Mouse (Mus musculus): ENCODE measurements around the gene Lrrc18. TPM values are rescaled to one million over a fixed set of nuclear protein-coding genes. Genes with fewer than 3 reads are reported as not detected.

Gene Lrrc18
- polyA plus RNA-seq (2014; fragmentation: Nextera tagmentation; extraction: Ambion mirVana) = 0.26 and 0.88 TPM in 2 replicates

GRCm38 (mm10) chr14:32991082-32991481, at the start of gene Lrrc18:
Gene Lrrc18, plus strand, starts transcription at chr14:32991382.
- Histone ChIP-seq H3K27me3 (ENCODE audit: control insufficient read depth, insufficient read depth, low read length) (no peaks in the 10 kb centered on the region), H3K4me1 (ENCODE audit: control insufficient read depth, insufficient read depth, low read length) (peaks cover 3% of the 10 kb centered on the region), H3K36me3 (replicated peaks; ENCODE audit: control insufficient read depth, insufficient read depth, low read depth, low read length) (no peaks in the 10 kb centered on the region), H3K9me3 (replicated peaks; ENCODE audit: control insufficient read depth, low read length) (no peaks in the 10 kb centered on the region), H3K4me2 (ENCODE audit: low read depth, low read length) (no peak within 1 kb of the TSS), H3K27ac (replicated peaks; ENCODE audit: low read depth, low read length) (no peak within 1 kb of the TSS), H3K4me3 (ENCODE audit: low read depth, low read length) (no peak within 1 kb of the TSS), H3K9ac (replicated peaks; ENCODE audit: low read length) (no peak within 1 kb of the TSS)
- no peak for DNase-seq (ENCODE audit: low spot score)
- WGBS = 95% methylated on average over 2 of the region's 2 CpGs
- no peak for ATAC-seq (replicated peaks; ENCODE audit: insufficient number of reproducible peaks, low FRiP score, low TSS enrichment, low read depth)

GRCm38 (mm10) chr14:32947512-32947911, 43.7 kb upstream of the Lrrc18 start:
- H3K36me3 ChIP-seq (replicated peaks; ENCODE audit: control insufficient read depth, insufficient read depth, low read depth, low read length) = no peaks in the 10 kb centered on the region
- WGBS = 89% methylated on average over 2 of the region's 2 CpGs
- H3K4me3 ChIP-seq (ENCODE audit: low read depth, low read length) = no peak overlapping the region
- ATAC-seq (replicated peaks; ENCODE audit: insufficient number of reproducible peaks, low FRiP score, low TSS enrichment, low read depth) = no peak
- H3K9me3 ChIP-seq (replicated peaks; ENCODE audit: control insufficient read depth, low read length) = no peaks in the 10 kb centered on the region
- no peaks in the 10 kb centered on the region for H3K4me1 ChIP-seq (ENCODE audit: control insufficient read depth, insufficient read depth, low read length)
- H3K9ac ChIP-seq (replicated peaks; ENCODE audit: low read length) = no peak overlapping the region
- H3K27me3 ChIP-seq (ENCODE audit: control insufficient read depth, insufficient read depth, low read length) = no peaks in the 10 kb centered on the region
- DNase-seq (ENCODE audit: low spot score) = no peak
- H3K27ac ChIP-seq (replicated peaks; ENCODE audit: low read depth, low read length) = no peak overlapping the region
- no peak overlapping the region for H3K4me2 ChIP-seq (ENCODE audit: low read depth, low read length)

DNA sequence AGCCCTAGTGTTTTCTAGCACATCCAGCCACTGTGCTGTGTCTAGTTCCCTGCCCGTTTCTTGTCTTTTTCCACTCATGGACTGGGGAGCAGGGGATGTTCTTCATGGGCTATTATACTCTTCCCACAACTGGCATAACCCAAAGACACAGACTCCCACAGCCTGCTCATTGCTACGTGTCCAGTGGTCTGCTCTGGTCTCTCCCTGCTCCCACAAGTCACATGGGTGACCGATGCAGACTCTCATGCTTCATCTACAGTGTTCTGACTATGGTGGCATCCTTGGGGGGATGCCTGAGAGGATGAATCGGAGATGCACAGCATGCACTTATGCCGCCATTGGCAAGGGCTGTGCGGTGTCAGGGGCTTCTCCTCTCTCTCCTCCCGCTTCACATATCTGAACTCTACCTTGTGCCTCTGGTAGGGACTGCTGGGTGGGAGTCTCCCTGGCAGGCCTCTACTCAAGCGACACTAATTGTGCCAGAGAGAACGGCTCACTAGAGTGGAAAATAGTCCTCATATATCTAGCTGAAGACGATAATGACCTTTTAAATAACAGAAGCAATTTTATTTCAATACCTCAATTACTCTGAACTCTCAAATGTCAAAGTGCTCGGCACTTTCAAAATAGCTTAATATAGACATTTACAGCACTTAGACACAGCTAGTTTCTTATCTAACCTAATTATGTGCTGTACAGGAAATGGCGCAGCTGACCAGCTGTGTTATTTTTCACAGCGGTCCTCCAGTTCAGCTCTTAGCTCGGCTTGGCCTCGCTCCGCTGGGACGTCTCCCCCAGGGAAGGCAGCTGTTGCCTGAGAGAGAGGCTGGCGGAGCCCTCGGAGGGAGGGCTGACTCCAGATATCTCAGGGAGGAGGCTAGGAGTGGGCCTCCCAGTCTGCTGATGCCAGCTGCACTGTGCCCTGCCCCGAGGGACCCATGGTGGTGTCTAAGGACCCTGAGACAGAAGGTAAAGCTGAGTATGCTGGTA, 40.6 kb upstream of the Lrrc18 start:
- Histone ChIP-seq H3K27ac (replicated peaks; ENCODE audit: low read depth, low read length) (no peak overlapping the region), H3K4me2 (ENCODE audit: low read depth, low read length) (no peak overlapping the region), H3K9me3 (replicated peaks; ENCODE audit: control insufficient read depth, low read length) (no peaks in the 10 kb centered on the region), H3K36me3 (replicated peaks; ENCODE audit: control insufficient read depth, insufficient read depth, low read depth, low read length) (no peaks in the 10 kb centered on the region), H3K4me3 (ENCODE audit: low read depth, low read length) (no peak overlapping the region), H3K4me1 (ENCODE audit: control insufficient read depth, insufficient read depth, low read length) (no peaks in the 10 kb centered on the region), H3K9ac (replicated peaks; ENCODE audit: low read length) (no peak overlapping the region), H3K27me3 (ENCODE audit: control insufficient read depth, insufficient read depth, low read length) (no peaks in the 10 kb centered on the region)
- WGBS = 49% methylated on average over 20 of the region's 20 CpGs
- peak; percentile 80 for ATAC-seq (replicated peaks; ENCODE audit: insufficient number of reproducible peaks, low FRiP score, low TSS enrichment, low read depth)
- peak; percentile 61 for DNase-seq (ENCODE audit: low spot score)

- Histone ChIP-seq H3K36me3 (replicated peaks; ENCODE audit: control insufficient read depth, insufficient read depth, low read depth, low read length) (no peaks in the 10 kb centered on the region), H3K27me3 (ENCODE audit: control insufficient read depth, insufficient read depth, low read length) (no peaks in the 10 kb centered on the region)
Measured at GRCm38 (mm10) chr14:32956486-32956885, 34.7 kb upstream of the Lrrc18 start.

GRCm38 (mm10) chr14:32958671-32959070, 32.5 kb upstream of the Lrrc18 start:
- H3K4me3 ChIP-seq (ENCODE audit: low read depth, low read length) = no peak overlapping the region
- H3K27ac ChIP-seq (replicated peaks; ENCODE audit: low read depth, low read length) = no peak overlapping the region
- DNase-seq (ENCODE audit: low spot score) (no peak), ATAC-seq (replicated peaks; ENCODE audit: insufficient number of reproducible peaks, low FRiP score, low TSS enrichment, low read depth) (no peak)
- no peak overlapping the region for H3K4me2 ChIP-seq (ENCODE audit: low read depth, low read length)
- no peak overlapping the region for H3K9ac ChIP-seq (replicated peaks; ENCODE audit: low read length)
- WGBS = 45% methylated on average over 8 of the region's 8 CpGs
- H3K36me3 ChIP-seq (replicated peaks; ENCODE audit: control insufficient read depth, insufficient read depth, low read depth, low read length) = no peaks in the 10 kb centered on the region
- no peaks in the 10 kb centered on the region for H3K9me3 ChIP-seq (replicated peaks; ENCODE audit: control insufficient read depth, low read length)
- H3K4me1 ChIP-seq (ENCODE audit: control insufficient read depth, insufficient read depth, low read length) = no peaks in the 10 kb centered on the region
- no peaks in the 10 kb centered on the region for H3K27me3 ChIP-seq (ENCODE audit: control insufficient read depth, insufficient read depth, low read length)

More at GRCm38 (mm10) chr14:32956486-32956885, 34.7 kb upstream of the Lrrc18 start:
- no peaks in the 10 kb centered on the region for H3K4me1 ChIP-seq (ENCODE audit: control insufficient read depth, insufficient read depth, low read length)
- ATAC-seq (replicated peaks; ENCODE audit: insufficient number of reproducible peaks, low FRiP score, low TSS enrichment, low read depth) = no peak
- no peak overlapping the region for H3K27ac ChIP-seq (replicated peaks; ENCODE audit: low read depth, low read length)
- DNase-seq (ENCODE audit: low spot score) = no peak
- no peak overlapping the region for H3K4me2 ChIP-seq (ENCODE audit: low read depth, low read length)
- WGBS = 80% methylated on average over 8 of the region's 8 CpGs
- no peak overlapping the region for H3K9ac ChIP-seq (replicated peaks; ENCODE audit: low read length)
- no peaks in the 10 kb centered on the region for H3K9me3 ChIP-seq (replicated peaks; ENCODE audit: control insufficient read depth, low read length)
- no peak overlapping the region for H3K4me3 ChIP-seq (ENCODE audit: low read depth, low read length)

GRCm38 (mm10) chr14:32960481-32960880, 30.7 kb upstream of the Lrrc18 start:
- H3K4me2 ChIP-seq (ENCODE audit: low read depth, low read length) = no peak overlapping the region
- no peak overlapping the region for H3K9ac ChIP-seq (replicated peaks; ENCODE audit: low read length)
- peak; percentile 79 for DNase-seq (ENCODE audit: low spot score)
- H3K36me3 ChIP-seq (replicated peaks; ENCODE audit: control insufficient read depth, insufficient read depth, low read depth, low read length) = no peaks in the 10 kb centered on the region
- H3K4me1 ChIP-seq (ENCODE audit: control insufficient read depth, insufficient read depth, low read length) = no peaks in the 10 kb centered on the region
- no peak for ATAC-seq (replicated peaks; ENCODE audit: insufficient number of reproducible peaks, low FRiP score, low TSS enrichment, low read depth)
- WGBS = 31% methylated on average over 5 of the region's 5 CpGs
- H3K27ac ChIP-seq (replicated peaks; ENCODE audit: low read depth, low read length) = no peak overlapping the region
- H3K9me3 ChIP-seq (replicated peaks; ENCODE audit: control insufficient read depth, low read length) = no peaks in the 10 kb centered on the region
- H3K27me3 ChIP-seq (ENCODE audit: control insufficient read depth, insufficient read depth, low read length) = no peaks in the 10 kb centered on the region
- no peak overlapping the region for H3K4me3 ChIP-seq (ENCODE audit: low read depth, low read length)

DNA sequence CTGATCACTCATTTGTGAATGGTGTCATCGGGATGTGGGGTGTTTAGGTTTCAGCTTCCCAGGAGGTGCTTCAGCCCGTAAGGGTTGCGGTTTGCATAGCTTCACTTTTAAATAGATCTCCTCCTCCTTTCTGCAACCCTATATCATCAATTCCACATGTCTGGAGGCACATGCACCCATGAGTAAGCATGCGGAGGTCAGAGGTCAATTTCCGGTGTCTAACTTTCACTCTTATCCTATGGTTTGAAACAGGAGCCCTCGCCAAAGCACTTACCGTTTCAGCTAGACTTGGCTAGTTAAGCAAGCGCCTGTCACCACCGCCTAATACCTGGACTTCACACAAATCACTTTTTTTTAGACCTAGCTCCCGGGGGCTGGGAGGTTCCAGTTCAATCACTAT, 26.4 kb upstream of the Lrrc18 start:
- H3K4me3 ChIP-seq (ENCODE audit: low read depth, low read length) = no peak overlapping the region
- ATAC-seq (replicated peaks; ENCODE audit: insufficient number of reproducible peaks, low FRiP score, low TSS enrichment, low read depth) (no peak), DNase-seq (ENCODE audit: low spot score) (peak; percentile 62)
- H3K36me3 ChIP-seq (replicated peaks; ENCODE audit: control insufficient read depth, insufficient read depth, low read depth, low read length) = no peaks in the 10 kb centered on the region
- WGBS = 44% methylated on average over 10 of the region's 10 CpGs
- H3K27ac ChIP-seq (replicated peaks; ENCODE audit: low read depth, low read length) = no peak overlapping the region
- H3K4me1 ChIP-seq (ENCODE audit: control insufficient read depth, insufficient read depth, low read length) = no peaks in the 10 kb centered on the region; the same call in 1 of the 2 replicates
- no peak overlapping the region for H3K9ac ChIP-seq (replicated peaks; ENCODE audit: low read length)
- no peaks in the 10 kb centered on the region for H3K27me3 ChIP-seq (ENCODE audit: control insufficient read depth, insufficient read depth, low read length)
- no peak overlapping the region for H3K4me2 ChIP-seq (ENCODE audit: low read depth, low read length)
- H3K9me3 ChIP-seq (replicated peaks; ENCODE audit: control insufficient read depth, low read length) = no peaks in the 10 kb centered on the region

- Histone ChIP-seq H3K9ac (replicated peaks; ENCODE audit: low read length) (no peak overlapping the region), H3K27me3 (ENCODE audit: control insufficient read depth, insufficient read depth, low read length) (no peaks in the 10 kb centered on the region), H3K36me3 (replicated peaks; ENCODE audit: control insufficient read depth, insufficient read depth, low read depth, low read length) (no peaks in the 10 kb centered on the region), H3K4me3 (ENCODE audit: low read depth, low read length) (no peak overlapping the region), H3K27ac (replicated peaks; ENCODE audit: low read depth, low read length) (no peak overlapping the region), H3K4me1 (ENCODE audit: control insufficient read depth, insufficient read depth, low read length) (no peaks in the 10 kb centered on the region; the same call in 1 of the 2 replicates), H3K4me2 (ENCODE audit: low read depth, low read length) (no peak overlapping the region), H3K9me3 (replicated peaks; ENCODE audit: control insufficient read depth, low read length) (no peaks in the 10 kb centered on the region)
- no peak for DNase-seq (ENCODE audit: low spot score)
- ATAC-seq (replicated peaks; ENCODE audit: insufficient number of reproducible peaks, low FRiP score, low TSS enrichment, low read depth) = no peak
- WGBS = 68% methylated on average over 9 of the region's 9 CpGs
Measured at GRCm38 (mm10) chr14:32970700-32971099, 20.5 kb upstream of the Lrrc18 start.

Data from embryonic facial prominence, embryonic 11.5 days (tissue).